Mouse (Mus musculus) right cerebral cortex, postnatal 4 days (tissue): ENCODE data around the gene Gm17387.

Source experiments
- DNase-seq: peaks from one replicate; pipeline ENCODE4 v3.0.0-alpha.2; 2022

Gene Gm17387

DNA sequence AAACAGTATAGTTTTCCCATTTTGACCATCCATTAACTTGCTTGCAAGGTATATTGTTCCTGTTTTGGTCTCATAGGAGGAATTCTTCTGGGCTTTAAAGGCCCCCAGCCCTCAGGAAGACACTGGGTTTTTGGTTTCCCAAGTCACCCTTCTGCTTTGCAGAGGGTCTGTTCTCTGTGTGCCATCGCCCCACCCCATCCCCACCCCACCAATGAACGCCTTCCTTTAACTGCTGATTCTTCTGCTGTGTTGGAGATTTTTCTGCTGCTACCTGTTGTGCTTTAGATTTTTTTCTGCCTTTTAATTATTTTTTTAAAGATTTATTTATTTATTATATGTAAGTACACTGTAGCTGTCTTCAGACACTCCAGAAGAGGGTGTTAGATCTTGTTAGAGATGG lies at the start of gene Gm17387:
TSS of gene Gm17387 (plus strand) at position 301 of the 400 bp plus-strand sequence.
- DNase-seq = no peak

DNA sequence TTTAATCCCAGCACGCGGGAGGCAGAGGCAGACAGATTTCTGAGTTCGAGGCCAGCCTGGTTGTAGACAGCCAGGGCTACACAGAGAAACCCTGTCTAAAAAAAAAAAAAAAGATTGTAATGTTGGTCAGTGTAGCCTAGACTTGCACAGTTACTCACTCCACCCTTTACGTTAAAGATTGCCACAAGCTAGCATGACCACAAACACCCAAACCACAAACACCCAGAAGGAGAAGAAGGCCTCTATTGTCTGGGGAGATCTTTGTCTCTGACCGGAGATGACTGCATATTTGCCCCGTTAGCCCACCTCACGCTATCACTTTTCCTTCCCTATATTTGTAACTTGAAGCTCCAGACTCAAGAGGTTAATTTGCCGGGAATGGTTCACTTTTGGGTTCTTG lies 47.2 kb upstream of the Gm17387 start:
- DNase-seq = no peak

DNA sequence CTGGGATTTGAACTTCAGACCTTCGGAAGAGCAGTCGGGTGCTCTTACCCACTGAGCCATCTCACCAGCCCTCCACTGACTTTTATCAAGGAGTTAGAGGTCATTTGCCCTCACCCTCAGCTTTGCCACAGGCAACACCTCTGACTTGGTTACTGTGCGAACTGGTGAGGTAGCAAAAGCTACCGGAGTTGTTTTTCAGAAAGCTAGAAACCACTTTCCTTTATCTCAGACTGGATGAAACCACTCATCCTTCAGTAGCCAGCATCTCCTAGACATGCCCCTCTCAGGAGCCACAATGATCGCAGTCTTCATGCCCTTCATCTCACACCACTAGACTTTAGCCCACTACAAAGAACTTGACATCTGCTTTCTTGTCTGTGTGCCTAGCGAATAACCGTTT lies 46.0 kb upstream of the Gm17387 start:
- DNase-seq = no peak

DNA sequence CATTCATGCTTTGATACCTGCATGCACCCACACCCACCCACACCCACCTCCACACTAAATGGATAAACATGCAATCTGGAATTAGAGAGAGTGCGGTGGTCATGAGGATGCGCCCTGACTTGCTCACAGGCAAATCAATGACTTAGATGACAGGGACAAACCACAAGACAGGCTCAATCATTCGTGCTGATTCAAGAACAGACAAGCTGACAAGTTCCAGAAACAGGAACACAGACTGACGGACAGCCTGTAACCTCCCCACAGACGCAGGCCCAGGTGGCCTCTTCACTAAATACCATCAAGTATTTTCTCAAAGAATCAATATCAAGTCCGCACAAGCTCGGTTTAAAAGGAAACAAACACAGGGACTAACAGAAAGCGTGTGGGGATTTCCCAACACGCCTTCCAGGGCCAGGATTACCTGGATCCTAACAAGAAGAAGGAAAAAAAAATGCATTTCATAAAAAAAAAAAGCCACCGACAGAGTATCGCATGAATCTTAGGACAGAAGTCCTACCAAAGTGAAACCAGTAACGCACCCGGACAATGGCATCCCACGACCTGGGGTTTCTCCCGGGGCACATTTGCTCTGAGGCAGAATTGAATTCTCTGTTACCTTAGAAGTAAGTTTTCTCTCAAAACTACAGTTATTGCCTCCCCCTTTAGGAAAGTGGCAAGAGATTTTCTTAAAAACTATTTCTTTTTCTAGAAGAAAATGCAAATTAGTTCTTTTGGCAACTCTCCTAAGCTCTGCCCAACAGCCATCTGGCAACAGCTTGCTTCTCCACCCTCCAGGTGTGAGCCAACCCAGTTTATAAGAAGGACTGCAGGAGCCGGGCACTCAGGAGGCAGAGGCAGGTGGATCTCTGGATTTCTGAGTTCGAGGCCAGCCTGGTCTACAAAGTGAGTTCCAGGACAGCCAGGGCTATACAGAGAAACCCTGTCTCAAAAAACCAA lies 41.5 kb upstream of the Gm17387 start:
- no peak for DNase-seq

DNA sequence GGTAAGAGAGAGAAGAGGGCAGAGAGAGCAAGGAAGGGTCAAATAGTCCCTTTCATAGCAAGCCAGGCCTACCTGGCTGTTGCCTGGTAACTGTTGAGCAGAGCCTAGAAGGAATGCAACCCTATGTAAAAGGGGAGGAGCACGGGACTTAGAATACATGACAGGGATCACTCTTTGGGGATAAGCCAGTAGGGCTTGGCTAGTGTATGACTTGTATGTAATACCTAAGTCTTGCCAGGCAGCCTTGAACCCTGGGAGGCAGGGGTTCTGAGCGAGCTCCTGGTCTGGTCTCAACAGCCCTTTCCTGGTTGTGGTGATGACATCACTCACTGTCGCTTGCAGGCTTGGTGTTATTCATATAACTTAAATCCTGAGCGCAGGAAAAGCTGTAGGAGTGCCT lies 39.9 kb upstream of the Gm17387 start:
- DNase-seq = no peak

DNA sequence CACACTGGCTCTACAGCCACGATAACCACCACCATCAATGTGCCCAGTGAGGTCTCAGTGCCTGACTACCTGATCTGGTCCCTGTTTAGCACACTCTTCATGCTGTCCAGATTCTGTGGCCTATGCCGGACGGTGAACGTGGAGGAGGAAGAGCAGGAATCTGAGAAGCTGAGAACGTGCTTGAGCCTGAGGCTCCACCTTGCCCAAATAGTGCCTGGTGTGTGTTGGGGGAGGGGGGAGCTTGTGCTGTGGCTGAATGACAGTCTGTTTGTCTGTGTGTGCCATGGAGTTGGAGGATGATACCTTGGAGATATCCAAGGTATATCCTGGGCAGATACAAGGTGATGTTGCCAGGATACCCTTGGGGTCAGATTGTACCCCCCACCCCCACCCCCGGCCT lies 38.7 kb upstream of the Gm17387 start:
- DNase-seq = no peak

DNA sequence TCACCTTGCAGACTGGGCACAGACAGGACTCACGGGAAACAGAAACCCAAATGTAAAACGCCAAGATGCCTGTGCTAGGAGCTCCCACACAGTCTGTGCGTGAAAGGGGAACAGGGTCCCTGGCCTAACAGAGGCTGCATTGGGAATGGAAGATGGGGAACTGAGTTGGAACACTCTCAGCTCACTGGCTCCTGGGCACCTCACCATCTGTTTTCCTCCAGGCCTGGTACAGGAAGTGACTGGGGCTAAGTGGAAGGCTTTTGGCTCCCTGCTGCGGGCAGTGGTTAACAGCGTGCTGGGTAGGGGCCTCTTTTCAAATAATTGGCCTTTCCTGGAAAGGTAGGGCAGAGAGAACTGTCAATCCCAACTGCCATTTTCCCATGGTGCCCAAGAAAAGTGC lies 38.3 kb upstream of the Gm17387 start:
- DNase-seq = no peak

DNA sequence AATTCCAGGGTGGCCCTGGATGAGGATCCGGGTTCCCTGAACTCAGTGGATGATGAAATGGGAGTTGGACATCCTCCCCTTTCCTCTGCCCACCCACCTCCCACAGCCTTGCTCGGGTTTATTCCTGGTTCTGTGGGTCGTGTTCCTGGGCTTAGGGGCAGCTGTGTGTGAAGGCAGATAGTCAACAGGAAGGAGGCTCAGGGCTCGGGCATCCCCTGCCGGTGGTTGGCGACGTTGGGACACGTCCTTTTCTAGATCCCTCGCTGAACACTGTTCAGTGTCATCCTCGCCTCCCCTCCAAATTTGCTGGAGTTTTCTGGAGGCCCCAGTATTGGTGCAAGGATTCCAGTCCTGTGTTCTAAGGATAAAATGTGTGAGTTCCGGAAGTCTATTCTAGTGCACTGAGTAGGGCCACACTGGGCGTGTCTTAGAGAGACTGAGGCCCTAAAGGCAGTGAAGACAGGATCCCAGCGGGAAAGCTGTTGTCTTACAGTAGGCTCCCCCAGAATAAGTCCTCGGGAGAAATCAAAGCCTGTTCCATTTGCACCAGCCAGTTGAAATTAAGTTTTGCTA lies 37.7 kb upstream of the Gm17387 start:
- DNase-seq = no peak

DNA sequence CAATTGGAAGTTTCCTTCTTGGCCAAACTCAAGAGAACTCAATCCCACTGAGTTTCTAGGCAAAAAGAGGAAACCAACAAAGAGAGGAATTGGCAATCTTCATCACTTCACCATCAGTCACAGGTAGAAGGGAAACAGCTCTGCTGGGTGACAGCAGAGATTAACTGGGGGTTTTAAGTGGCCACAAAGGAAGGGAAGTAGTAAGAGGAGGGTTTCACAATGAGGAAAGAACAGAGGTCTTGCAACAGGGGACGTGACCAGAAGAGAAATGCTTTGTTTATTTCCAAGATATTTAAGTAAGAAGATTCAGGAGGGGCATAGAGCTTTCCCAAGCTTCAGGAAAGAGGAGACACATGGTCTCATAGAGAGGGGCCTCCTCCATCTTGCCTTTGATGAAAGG lies 31.1 kb upstream of the Gm17387 start:
- DNase-seq = no peak

DNA sequence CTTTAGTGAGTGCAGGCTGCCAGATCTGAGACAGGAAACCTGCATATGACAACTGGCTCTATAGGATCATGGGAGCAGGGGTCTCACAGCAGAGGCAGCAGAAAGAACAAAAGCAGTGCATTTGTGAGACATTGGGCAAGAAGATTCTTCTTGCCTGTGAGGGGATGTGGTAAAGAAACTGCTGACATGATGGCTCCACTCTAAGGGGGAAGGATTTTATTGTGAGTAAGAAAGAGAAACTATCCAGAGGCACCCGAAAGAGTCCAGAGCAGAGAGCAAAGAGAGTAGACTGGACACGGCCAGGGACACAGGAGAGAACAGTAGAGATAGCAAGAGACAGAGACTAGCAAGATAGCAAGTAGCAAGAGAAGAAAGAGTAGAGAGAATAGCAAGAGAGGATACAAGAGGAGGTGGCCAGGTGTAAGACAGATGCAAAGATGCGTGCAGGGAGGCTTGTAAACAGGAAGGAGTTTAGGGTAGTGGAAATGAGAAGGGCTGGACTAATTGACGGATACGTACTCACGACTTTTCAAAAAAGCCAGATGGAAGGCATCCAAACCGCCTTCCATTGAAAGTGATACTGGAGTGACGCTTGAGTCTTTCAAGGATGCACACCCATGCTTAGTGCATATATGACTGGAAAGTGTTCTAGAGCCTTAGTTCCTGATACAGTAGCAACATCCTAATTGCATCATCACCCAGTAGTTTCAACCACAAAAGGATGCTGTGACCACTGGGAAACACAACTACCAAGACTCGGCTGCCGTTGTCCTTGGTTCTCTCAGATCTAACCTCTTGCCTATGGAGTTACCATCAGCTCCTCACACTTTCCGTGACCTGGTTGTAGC lies 29.9 kb upstream of the Gm17387 start:
- DNase-seq = no peak

DNA sequence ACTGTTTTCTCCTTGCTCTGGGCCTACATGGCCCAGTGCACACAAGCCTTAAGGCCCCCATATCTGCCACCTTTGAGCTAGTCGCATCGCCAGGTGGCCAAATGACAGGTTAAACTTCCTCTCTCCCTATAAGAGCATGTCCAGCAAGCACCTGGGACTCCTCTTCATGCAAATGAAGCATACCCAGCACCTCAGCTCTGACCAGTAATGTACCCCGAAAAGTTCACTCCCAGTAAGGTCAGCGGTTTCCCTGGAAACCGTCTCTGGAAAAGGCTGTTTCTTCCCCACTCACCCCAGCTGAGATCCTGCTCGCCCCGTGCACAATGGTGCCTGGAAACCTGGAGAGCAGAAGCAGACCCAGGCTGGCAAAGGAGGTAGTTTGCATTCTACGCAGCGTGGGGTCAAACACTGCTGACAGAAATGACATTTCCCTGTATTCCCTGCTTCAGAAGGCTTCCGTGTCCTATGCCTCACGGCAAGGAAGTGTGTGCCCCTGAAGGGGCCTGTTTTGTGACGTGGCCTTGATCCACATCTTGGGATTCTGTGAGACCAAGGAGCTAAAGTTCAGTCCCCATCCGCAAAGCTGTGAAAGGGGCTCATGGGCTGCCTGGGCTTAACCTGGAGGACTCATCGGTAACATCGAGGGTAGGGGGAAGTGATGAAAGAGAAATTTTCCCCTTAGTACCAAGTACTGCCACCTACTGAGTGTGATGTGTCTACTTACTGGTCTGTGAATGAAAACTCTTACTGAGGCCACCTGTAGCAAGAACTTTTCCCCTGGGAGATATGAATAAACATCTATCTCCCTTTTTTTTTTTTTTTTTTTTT lies 27.8 kb upstream of the Gm17387 start:
- DNase-seq = no peak

DNA sequence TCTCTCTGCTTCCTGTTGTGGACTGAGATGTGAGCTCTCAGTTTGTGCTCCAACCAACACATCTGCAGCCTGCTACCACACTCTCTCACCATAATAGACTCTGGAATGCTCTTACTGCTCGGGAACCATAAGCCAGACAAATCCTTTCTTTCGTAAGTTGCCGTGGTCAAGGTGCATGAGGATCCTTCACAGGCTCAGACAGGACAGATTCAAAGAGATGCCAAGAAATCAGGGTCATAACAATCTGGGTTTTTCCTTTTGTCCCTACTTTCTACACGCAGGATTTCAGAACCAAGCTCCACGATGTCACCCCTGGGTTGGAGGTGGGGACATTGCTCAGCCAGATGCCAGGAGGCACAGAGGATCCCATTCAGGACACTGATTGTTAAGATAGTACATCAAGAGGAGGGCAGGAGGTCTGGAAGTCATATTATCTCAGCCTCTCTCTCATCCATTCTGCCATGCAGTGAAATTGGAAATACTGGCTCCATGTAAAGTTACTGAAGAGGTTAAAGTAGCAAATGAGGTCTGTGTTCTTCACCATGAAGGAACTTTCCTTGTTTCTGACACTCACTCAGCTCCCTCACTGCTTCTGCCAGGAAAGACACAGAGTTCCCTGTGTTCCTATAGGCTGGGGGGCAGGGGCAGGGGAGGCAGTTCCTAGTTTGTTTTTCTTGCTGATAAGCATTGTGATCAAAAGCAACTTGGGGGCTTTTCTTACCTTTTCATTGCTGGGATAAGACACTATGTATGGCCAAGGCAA lies 25.5 kb upstream of the Gm17387 start:
- DNase-seq = no peak

DNA sequence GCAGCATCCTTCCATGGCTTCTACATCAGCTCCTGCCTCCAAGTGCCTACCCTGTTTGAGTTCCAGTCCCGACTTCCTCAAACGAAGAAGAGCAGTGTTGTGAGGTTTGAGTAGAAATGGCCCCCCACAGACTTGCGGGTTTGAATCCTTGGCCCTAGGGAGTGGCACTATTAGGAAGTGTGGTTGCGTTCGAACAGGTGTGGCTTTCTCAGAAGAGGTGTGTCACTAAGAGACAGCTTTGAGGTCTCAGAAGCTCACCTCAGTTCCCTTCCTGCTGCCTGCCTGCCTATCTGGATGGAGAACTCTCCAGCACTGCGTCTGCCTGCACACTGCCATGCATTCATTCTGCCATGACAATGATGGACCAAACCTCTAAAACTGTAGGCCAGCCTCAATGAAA lies 22.5 kb upstream of the Gm17387 start:
- no peak for DNase-seq

DNA sequence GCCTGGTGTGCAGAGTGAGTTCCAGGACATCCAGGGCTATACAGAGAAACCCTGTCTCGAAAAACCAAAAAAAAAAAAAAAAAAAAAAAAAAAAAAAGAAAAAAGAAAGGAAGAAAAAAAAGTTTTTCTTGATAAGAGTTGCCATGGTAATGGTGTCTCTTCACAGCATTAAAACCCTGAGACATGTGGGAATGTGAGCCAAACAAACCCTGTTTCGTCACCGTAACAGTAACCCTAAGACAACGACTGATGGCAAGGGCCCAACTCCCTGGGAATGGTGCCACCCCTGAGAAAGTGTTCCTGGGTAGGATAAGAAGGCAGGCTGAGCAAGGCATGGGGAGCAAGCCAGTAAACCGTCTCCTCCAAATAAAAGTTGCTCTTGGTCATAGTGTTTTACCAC lies 22.0 kb upstream of the Gm17387 start:
- peak; percentile 61 for DNase-seq

DNA sequence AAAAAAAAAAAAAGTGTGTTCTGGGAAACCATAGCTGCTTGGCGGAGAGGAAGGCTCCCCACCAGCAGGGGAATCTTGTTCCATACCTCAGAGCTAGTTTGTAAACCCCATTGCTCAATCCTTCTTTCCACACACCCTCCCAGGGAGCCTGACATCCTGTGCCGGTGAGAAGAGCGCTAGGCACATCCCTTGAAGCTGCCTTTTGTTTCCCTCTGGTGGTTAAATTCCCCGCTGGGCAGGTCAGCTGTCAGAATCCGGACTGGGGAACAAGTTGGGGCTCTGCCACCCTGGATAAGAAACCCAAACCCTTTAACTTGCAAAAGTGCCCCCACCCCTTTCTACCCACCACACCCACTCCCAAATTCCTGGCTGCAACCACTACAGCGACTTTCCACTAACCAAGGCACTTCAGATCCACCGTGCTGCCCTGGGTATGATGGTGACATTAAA lies 20.6 kb upstream of the Gm17387 start:
- no peak for DNase-seq

DNA sequence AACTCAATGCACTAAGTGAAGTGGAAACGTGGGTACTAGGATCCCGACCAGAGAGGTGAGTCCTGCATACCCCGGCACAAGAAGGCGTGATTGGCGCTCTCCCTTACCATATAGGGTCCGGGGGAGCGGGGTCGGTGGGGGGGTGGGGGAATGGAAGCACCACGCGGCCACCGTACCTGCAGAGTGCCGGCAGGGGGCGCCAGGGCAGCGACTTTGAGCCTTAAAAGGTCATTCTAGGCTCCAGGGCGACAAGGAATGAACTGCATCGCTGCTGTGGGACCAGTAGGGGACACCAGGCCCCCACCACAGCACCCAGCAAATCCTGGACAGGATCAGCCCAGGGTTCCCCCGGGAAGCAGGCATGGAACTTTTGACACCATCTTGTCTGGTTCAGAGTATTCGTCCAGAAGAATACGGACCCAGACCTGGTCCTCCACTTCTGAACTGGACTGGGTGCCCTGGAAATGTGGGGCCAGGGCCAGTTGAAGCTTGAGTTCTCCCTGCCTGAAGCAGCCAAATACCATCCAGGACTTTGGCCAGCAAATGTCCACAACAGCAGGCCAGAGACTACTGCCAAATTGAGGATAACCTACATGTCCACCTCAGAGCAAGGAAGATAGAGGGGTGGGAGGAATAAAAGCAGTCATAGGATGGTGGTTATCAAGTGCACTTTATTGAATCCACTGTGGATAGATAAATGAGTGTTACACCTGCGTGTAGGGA lies 19.8 kb upstream of the Gm17387 start:
- DNase-seq = peak; percentile 65

DNA sequence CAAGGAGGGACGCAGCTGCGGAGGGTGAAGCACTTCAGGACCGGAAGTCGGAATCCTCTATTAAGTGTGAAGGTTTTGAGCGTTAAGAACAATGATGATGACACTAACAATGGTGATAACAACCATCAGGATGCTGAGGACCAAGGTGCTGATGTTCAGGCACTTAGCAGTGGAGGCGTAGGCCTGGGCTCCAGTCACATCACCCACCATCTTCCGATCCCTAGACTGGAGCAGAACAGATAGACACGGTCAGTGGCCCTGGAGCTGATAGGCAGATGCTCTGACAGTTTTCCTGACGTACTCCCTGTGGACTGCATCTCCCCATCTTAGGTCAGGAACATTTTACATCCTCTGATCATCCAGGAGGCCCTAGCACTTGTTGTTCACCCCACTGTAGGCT lies 19.3 kb upstream of the Gm17387 start:
- no peak for DNase-seq

DNA sequence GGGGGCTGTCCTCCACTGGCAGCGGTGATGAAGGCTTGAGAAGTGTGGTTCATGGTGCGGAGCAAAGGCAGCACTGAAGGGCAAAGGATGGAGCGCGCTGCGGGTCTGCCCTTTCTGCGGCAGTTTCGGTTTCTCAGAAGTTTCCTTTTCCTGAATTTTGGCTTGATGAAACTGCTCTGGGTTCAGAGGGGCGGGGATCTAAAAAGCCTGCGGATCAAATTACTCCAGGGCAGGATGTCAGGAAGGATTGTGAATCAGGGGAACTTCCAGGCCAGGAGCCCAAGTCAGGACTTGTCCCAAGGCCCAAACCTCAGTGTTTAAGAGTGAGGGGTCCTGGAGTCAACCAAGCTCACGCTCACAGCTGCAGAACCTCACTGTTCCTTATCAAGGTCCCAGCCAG lies 18.3 kb upstream of the Gm17387 start, which contains the start of gene Ifitm3:
TSS of gene Ifitm3 (minus strand) at position 178 of the 400 bp plus-strand sequence.
- no peak for DNase-seq

DNA sequence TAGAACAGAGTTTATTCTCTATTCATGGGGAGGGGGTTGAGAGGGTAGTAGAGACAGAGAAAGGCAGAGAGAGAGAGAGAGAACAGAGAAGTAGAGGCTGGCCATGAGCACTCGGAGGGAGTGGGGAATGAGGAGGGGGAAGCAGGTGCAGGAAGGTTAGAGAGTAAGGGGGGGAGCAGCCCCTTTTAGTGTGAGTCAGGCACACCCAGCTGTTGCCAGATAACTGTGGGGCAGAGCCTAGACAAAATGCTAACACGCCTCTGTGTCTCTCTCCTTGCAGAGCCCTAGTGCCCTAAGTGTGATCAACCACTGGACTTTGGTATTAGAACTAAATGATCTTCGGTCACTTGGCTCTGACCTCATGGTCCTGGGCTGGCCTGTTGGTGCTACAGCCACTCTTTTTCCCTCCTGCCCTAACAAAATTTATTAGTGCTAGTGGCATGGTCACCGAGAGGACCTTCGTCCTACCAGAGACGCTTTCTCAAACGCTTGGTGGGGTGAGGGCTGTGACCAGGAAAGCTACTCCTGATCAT lies 17.6 kb upstream of the Gm17387 start:
- no peak for DNase-seq
